Mouse (Mus musculus) lung, postnatal 0 days (tissue): Measurements from ENCODE around the gene Dnah12. TPM values are rescaled to one million over a fixed set of nuclear protein-coding genes. Genes with fewer than 3 reads are reported as not detected.
A peak's percentile ranks its signal among the peaks of the same experiment; 100 is the strongest.

Experiments
- ATAC-seq: fragments of 200-750 bp; cut with Nextera tagmentation; 2 replicates; pipeline ENCODE4 v1.8.0; 2017; ENCODE audit warnings: moderate library complexity
- DNase-seq: peaks from one replicate; pipeline ENCODE4 v3.0.0-alpha.2; 2016; ENCODE audit warnings: low spot score
- H3K27ac ChIP-seq: fragments of 300-500 bp; sonication (generic); 2 replicates; pipeline ENCODE4 v1.5.1; 2014; ENCODE audit warnings: antibody characterized with exemption, mild to moderate bottlenecking, low read length, mixed read lengths
- H3K27me3 ChIP-seq: fragments of 300-500 bp; sonication (generic); replicated peaks from 2 replicates; pipeline ENCODE4 v1.6.1; 2014; ENCODE audit warnings: low read length, mixed read lengths; ENCODE audit not compliant: insufficient read depth
- H3K36me3 ChIP-seq: fragments of 300-500 bp; sonication (generic); 2 replicates; pipeline ENCODE4 v1.6.1; 2014; ENCODE audit warnings: low read length, mixed read lengths; ENCODE audit not compliant: insufficient read depth
- H3K4me1 ChIP-seq: fragments of 300-500 bp; sonication (generic); 2 replicates; pipeline ENCODE4 v1.6.1; 2014; ENCODE audit warnings: antibody characterized with exemption, low read depth, low read length, mixed read lengths; ENCODE audit not compliant: insufficient read depth
- H3K4me2 ChIP-seq: fragments of 300-500 bp; sonication (generic); replicated peaks from 2 replicates; pipeline ENCODE4 v1.6.1; 2014; ENCODE audit warnings: low read depth, mild to moderate bottlenecking, low read length, moderate library complexity, mixed read lengths
- H3K4me3 ChIP-seq: fragments of 300-500 bp; sonication (generic); 2 replicates; pipeline ENCODE4 v1.5.1; 2014; ENCODE audit warnings: low read depth, low read length
- H3K9ac ChIP-seq: fragments of 300-500 bp; sonication (generic); replicated peaks from 2 replicates; pipeline ENCODE4 v1.6.1; 2014; ENCODE audit warnings: low read depth, mild to moderate bottlenecking
- H3K9me3 ChIP-seq: fragments of 300-500 bp; sonication (generic); 2 replicates; pipeline ENCODE4 v1.6.1; 2016; ENCODE audit warnings: low read length, mixed read lengths
- CTCF ChIP-seq: IDR thresholded peaks from 2 replicates; pipeline ENCODE4 v1.5.1; 2016; ENCODE audit warnings: antibody characterized with exemption, mild to moderate bottlenecking
- EP300 ChIP-seq: IDR thresholded peaks from 2 replicates; pipeline ENCODE4 v1.6.1; 2016; ENCODE audit warnings: antibody characterized with exemption, mild to moderate bottlenecking, control low read depth
- WGBS: fragments of 180-500 bp; shearing (Covaris S2); extraction: QIAGEN DNeasy Blood & Tissue Kit; methylation state at CpG from one replicate; pipeline ENCODE4 v1.1.7; 2014; 5-methylcytosine and 5-hydroxymethylcytosine counted together
- polyA plus RNA-seq: library from polyadenylated mRNA; unstranded; fragments of >200 nt; fragmentation: Nextera tagmentation; extraction: Ambion mirVana; gene quantifications from 2 replicates; pipeline ENCODE4 v1.2.1, GENCODE M21; 2015

Dnah12 gene
- polyA plus RNA-seq: 1.6 and 2.1 TPM in 2 replicates

- 71% methylated on average over 3 of the region's 3 CpGs for WGBS
- no peak within 1 kb of the TSS for H3K4me3 ChIP-seq
- H3K4me1 ChIP-seq: no peaks in the 10 kb centered on the region
- ATAC-seq (no peak), DNase-seq (no peak)
- H3K27me3 ChIP-seq: no peaks in the 10 kb centered on the region
- no peak within 1 kb of the TSS for H3K4me2 ChIP-seq
- no peak within 1 kb of the TSS for H3K9ac ChIP-seq
- TF ChIP-seq CTCF: no peak
- TF ChIP-seq EP300: no peak
- H3K36me3 ChIP-seq: no peaks in the 10 kb centered on the region
- H3K9me3 ChIP-seq: no peaks in the 10 kb centered on the region
- no peak within 1 kb of the TSS for H3K27ac ChIP-seq
These were observed at the start of gene Dnah12 for GRCm38 (mm10) chr14:26692974-26693373. Dnah12 (plus strand) TSS chr14:26693274.

- TF ChIP-seq CTCF (no peak), EP300 (no peak)
- 40% methylated on average over 5 of the region's 5 CpGs for WGBS
- Histone ChIP-seq H3K27ac (no peak overlapping the region), H3K36me3 (no peaks in the 10 kb centered on the region), H3K9me3 (no peaks in the 10 kb centered on the region), H3K4me2 (no peak overlapping the region), H3K27me3 (no peaks in the 10 kb centered on the region), H3K4me3 (no peak overlapping the region), H3K9ac (no peak overlapping the region), H3K4me1 (no peaks in the 10 kb centered on the region)
- DNase-seq: no peak
- no peak for ATAC-seq
These were observed 47.0 kb upstream of the Dnah12 start for GRCm38 (mm10) chr14:26645989-26646650.

- H3K27me3 ChIP-seq: no peaks in the 10 kb centered on the region
- TF ChIP-seq EP300: no peak
- no peak for TF ChIP-seq CTCF
- H3K4me3 ChIP-seq: no peak overlapping the region
- no peaks in the 10 kb centered on the region for H3K36me3 ChIP-seq
- no peak for DNase-seq
- H3K9ac ChIP-seq: no peak overlapping the region
- no peaks in the 10 kb centered on the region for H3K4me1 ChIP-seq
- WGBS: 65% methylated on average over 2 of the region's 2 CpGs
- no peak for ATAC-seq
- H3K4me2 ChIP-seq: no peak overlapping the region
- no peak overlapping the region for H3K27ac ChIP-seq
- no peaks in the 10 kb centered on the region for H3K9me3 ChIP-seq
These were observed 45.3 kb upstream of the Dnah12 start for GRCm38 (mm10) chr14:26647811-26648210.

GRCm38 (mm10) chr14:26651901-26652300 lies 41.2 kb upstream of the Dnah12 start:
- ATAC-seq: no peak
- H3K36me3 ChIP-seq: peaks cover 5% of the 10 kb centered on the region
- no peak for DNase-seq
- no peak overlapping the region for H3K27ac ChIP-seq
- H3K9me3 ChIP-seq: no peaks in the 10 kb centered on the region
- H3K9ac ChIP-seq: no peak overlapping the region
- no peaks in the 10 kb centered on the region for H3K4me1 ChIP-seq
- no peak overlapping the region for H3K4me2 ChIP-seq
- TF ChIP-seq EP300 (no peak), CTCF (peak; percentile 52)
- no peaks in the 10 kb centered on the region for H3K27me3 ChIP-seq
- H3K4me3 ChIP-seq: no peak overlapping the region

- Histone ChIP-seq H3K9ac (no peak overlapping the region), H3K27me3 (no peaks in the 10 kb centered on the region), H3K9me3 (no peaks in the 10 kb centered on the region), H3K36me3 (peaks cover 10% of the 10 kb centered on the region), H3K4me3 (no peak overlapping the region), H3K4me2 (no peak overlapping the region), H3K27ac (no peak overlapping the region), H3K4me1 (no peaks in the 10 kb centered on the region)
- ATAC-seq: no peak
- no peak for DNase-seq
- TF ChIP-seq CTCF (no peak), EP300 (no peak)
These were observed 34.9 kb upstream of the Dnah12 start for GRCm38 (mm10) chr14:26658178-26658577.

GRCm38 (mm10) chr14:26660233-26660632 lies 32.8 kb upstream of the Dnah12 start:
- DNase-seq (no peak), ATAC-seq (no peak)
- Histone ChIP-seq H3K4me3 (no peak overlapping the region), H3K27ac (no peak overlapping the region), H3K27me3 (no peaks in the 10 kb centered on the region), H3K9me3 (no peaks in the 10 kb centered on the region), H3K4me1 (no peaks in the 10 kb centered on the region), H3K4me2 (no peak overlapping the region), H3K9ac (no peak overlapping the region), H3K36me3 (peaks cover 11% of the 10 kb centered on the region; the same call in 1 of the 2 replicates)
- 96% methylated on average over 1 of the region's 1 CpGs for WGBS
- TF ChIP-seq EP300: no peak
- no peak for TF ChIP-seq CTCF
